Mouse (Mus musculus) lung, postnatal 14 days (tissue): ENCODE results near the gene Olfr623.

Experiments
- DNase-seq: peaks from one replicate; pipeline ENCODE4 v3.0.0; 2021

The Olfr623 gene

DNA sequence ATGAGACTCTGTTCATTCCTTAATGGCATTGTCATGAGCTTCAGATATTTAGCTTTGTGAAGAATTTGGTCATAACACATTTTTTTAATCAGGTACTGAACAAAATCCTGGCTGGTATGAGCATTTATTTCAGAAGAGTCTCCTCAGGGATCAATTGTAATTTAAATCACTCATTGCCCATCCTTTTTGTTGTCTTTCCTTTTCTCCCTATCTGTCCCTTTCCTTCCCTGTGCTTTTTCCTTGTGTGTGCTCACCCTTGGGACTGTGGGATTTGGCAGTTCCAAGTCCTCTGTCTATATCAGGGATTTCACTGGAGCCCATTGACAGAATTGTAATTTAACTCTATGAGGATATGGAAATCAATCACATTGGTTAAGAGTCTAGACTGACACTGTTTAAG, at the start of gene Olfr623:
Gene Olfr623, minus strand, starts transcription at position 101 of the 400 bp plus-strand sequence.
- no peak for DNase-seq

- no peak for DNase-seq
These were observed 48.5 kb upstream of the Olfr623 start for GRCm38 (mm10) chr7:103712024-103712423.

GRCm38 (mm10) chr7:103699469-103699868, 36.0 kb upstream of the Olfr623 start:
- DNase-seq = no peak

DNA sequence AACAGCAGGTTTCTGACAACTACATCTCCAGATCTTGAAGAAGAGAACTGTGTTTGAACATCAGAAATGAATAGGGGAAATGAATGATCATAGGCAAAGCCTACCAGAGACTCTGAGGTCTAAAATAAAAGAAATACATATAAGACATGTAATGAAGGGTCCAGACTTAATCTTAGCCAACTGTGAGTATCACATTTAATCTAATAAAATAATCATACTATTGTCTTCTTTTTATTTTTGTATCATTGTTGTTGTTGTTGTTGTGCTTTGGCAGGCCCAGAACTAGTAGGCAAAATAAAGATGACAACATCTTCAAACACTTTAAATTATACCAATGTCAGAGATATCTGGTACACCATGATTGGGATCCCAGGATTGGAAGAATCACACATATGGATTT, 18.9 kb upstream of the Olfr623 start, which contains the start of gene Olfr625-ps1:
Gene Olfr625-ps1, plus strand, starts transcription at position 301 of the 400 bp plus-strand sequence.
- DNase-seq = no peak

GRCm38 (mm10) chr7:103671091-103671490, 7.6 kb upstream of the Olfr623 start, which contains the start of gene Olfr624:
TSS of gene Olfr624 (minus strand) at chr7:103671191.
- DNase-seq = no peak

GRCm38 (mm10) chr7:103644070-103644469, 19.4 kb downstream of the Olfr623 start:
- no peak for DNase-seq

GRCm38 (mm10) chr7:103642602-103643001, 20.9 kb downstream of the Olfr623 start, which contains the start of gene Olfr622:
TSS of gene Olfr622 (minus strand) at chr7:103642702.
- DNase-seq = no peak

DNA sequence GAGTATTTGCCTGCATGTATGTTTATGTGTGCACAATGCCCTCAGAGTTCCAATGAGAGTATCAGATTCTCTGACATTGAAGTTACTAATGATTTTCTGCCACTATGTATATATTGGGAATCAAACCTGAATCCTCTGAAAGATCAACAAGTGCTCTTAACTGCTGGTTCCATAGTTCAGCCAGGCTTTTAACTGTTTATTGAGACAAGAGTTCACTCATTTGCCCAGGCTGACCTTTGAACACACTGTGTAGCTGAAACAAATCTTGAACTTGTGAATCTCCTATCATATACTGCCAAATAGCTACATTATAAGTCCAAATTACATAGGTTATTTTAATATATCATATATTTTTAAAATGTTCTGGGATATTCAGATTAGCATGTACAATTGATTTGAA, 26.7 kb downstream of the Olfr623 start:
- DNase-seq = no peak

- DNase-seq = no peak
These were observed 51.1 kb downstream of the Olfr623 start, which contains the start of gene Olfr620 for GRCm38 (mm10) chr7:103612434-103612833. TSS of gene Olfr620 (minus strand) at chr7:103612534.
